Mouse (Mus musculus) megakaryocyte, embryonic 14.5 days (primary cell): ENCODE measurements around the gene Xlr4b.

Source experiments
- FLI1 ChIP-seq: IDR thresholded peaks from 2 replicates; pipeline ENCODE4 v1.6.1; 2012; ENCODE audit warnings: low read length, inconsistent platforms, mixed read lengths
- GATA1 ChIP-seq: IDR thresholded peaks from 3 replicates; pipeline ENCODE4 v1.6.1; 2012; ENCODE audit warnings: mixed read lengths, low read length, inconsistent platforms, borderline replicate concordance

DNA sequence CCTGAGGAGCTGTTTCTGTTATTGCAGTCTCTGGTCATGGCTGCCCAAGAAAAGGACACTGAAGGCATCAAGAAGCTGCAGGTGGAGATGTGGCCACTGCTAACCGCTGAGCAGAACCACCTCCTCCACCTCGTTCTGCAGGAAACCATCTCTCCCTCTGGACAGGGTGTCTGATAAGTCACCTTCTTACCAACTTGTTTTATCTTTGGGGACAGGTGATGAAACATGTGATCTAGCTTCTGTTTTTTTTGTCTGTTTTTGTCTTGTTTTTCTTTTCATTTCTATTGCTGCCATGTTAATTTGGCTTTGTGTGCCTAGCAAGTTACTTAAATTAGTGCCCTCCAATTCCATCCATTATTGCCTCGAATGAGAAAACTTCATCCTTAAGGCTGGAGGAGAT is 15.2 kb downstream of the Xlr4b start:
- TF ChIP-seq GATA1 = no peak
- no peak for TF ChIP-seq FLI1
